Mouse (Mus musculus) CH12.LX (cell line): ENCODE measurements at regions not wholly inside any gene's neighbourhood (a gene's known extent, or its start where the extent isn't known, plus 50 kb on each side); places are given as distances from the start of the nearest gene placed in this dataset.

ENCODE experiments used
- DNase-seq: peaks from one replicate; pipeline ENCODE4 v3.0.0-alpha.2; 2013; ENCODE audit errors: extremely low read depth
- H3K27ac ChIP-seq: 2 replicates; pipeline ENCODE4 v1.5.1; 2012; ENCODE audit warnings: low read depth, mild to moderate bottlenecking, control low read depth, moderate library complexity; ENCODE audit not compliant: insufficient read depth
- H3K27me3 ChIP-seq: replicated peaks from 2 replicates; pipeline ENCODE3; 2012; ENCODE audit warnings: inconsistent platforms
- H3K36me3 ChIP-seq, 2 experiments: replicated peaks in 1 of 2; 2 replicates each; pipeline versions ENCODE3 to v1.6.1; 2012; ENCODE audit warnings: inconsistent platforms in 1 of 2, low read length in 1 of 2, mild to moderate bottlenecking in 1 of 2, mixed read lengths in 1 of 2, moderate library complexity in 1 of 2; ENCODE audit not compliant: control insufficient read depth in 1 of 2, insufficient read depth in 1 of 2
- H3K4me1 ChIP-seq, 2 experiments: 2 replicates each; pipeline ENCODE4 v1.6.1; 2012; ENCODE audit warnings: inconsistent platforms in 1 of 2, moderate library complexity in 1 of 2; ENCODE audit not compliant: insufficient read depth in 2 of 2, control insufficient read depth in 1 of 2
- H3K4me2 ChIP-seq: 2 replicates; pipeline ENCODE4 v1.6.1; 2012; ENCODE audit warnings: low read depth, mild to moderate bottlenecking, control low read depth; ENCODE audit not compliant: poor library complexity, insufficient read depth, severe bottlenecking
- H3K4me3 ChIP-seq, 3 experiments: fragments of 150-350 bp in 1 of 3; sonication (generic) in 1 of 3; replicated peaks in 1 of 3; 2 replicates each; pipeline versions ENCODE3 to v1.5.1; 2011 to 2012; ENCODE audit warnings: low read depth in 2 of 3, low read length in 2 of 3, mild to moderate bottlenecking in 2 of 3, moderate library complexity in 2 of 3, control low read depth in 1 of 3, improper control_type of control experiment in 1 of 3, inconsistent platforms in 1 of 3, mixed read lengths in 1 of 3; ENCODE audit not compliant: poor library complexity in 1 of 3
- H3K79me2 ChIP-seq: replicated peaks from 2 replicates; pipeline ENCODE4 v1.6.1; 2012; ENCODE audit warnings: mild to moderate bottlenecking, moderate library complexity; ENCODE audit not compliant: control insufficient read depth, poor library complexity, insufficient read depth, severe bottlenecking; ENCODE audit errors: extremely low read depth
- H3K9ac ChIP-seq: 2 replicates; pipeline ENCODE4 v1.6.1; 2012; ENCODE audit warnings: low read depth, mild to moderate bottlenecking, control low read depth, moderate library complexity; ENCODE audit not compliant: insufficient read depth
- H3K9me3 ChIP-seq: replicated peaks from 2 replicates; pipeline ENCODE3; 2012; ENCODE audit warnings: low read length, inconsistent platforms, mixed read lengths
- BHLHE40 ChIP-seq: IDR thresholded peaks from 2 replicates; pipeline ENCODE4 v1.6.1; 2011; ENCODE audit warnings: mild to moderate bottlenecking, low read depth, low read length, improper control_type of control experiment
- CHD1 ChIP-seq: IDR thresholded peaks from 2 replicates; pipeline ENCODE4 v1.6.1; 2012; ENCODE audit warnings: low read depth, low read length, improper control_type of control experiment, inconsistent platforms
- ELF1 ChIP-seq: IDR thresholded peaks from 2 replicates; pipeline ENCODE4 v1.6.1; 2014; ENCODE audit warnings: low read depth, mild to moderate bottlenecking, inconsistent platforms, low read length, improper control_type of control experiment
- EP300 ChIP-seq: IDR thresholded peaks from 2 replicates; pipeline ENCODE4 v1.6.1; 2011; ENCODE audit warnings: low read length, improper control_type of control experiment
- IRF4 ChIP-seq: IDR thresholded peaks from 2 replicates; pipeline ENCODE4 v1.6.1; 2014; ENCODE audit warnings: low read depth, mild to moderate bottlenecking, inconsistent platforms, low read length, improper control_type of control experiment
- JUND ChIP-seq: conservative IDR thresholded peaks from 2 replicates; pipeline ENCODE4 v1.6.1; 2011; ENCODE audit warnings: low read depth, low read length, improper control_type of control experiment
- MAFK ChIP-seq: IDR thresholded peaks from 2 replicates; pipeline ENCODE4 v1.6.1; 2011; ENCODE audit warnings: low read length, improper control_type of control experiment; ENCODE audit not compliant: insufficient replicate concordance
- MAZ ChIP-seq: IDR thresholded peaks from 2 replicates; pipeline ENCODE4 v1.6.1; 2012; ENCODE audit warnings: low read depth, mild to moderate bottlenecking, inconsistent platforms, low read length, improper control_type of control experiment, moderate library complexity
- POLR2A ChIP-seq: IDR thresholded peaks from 2 replicates; pipeline ENCODE4 v1.6.1; 2011; ENCODE audit warnings: low read depth, mild to moderate bottlenecking, improper control_type of control experiment, low read length
- POLR2AphosphoS2 ChIP-seq: IDR thresholded peaks from 2 replicates; pipeline ENCODE4 v1.6.1; 2011; ENCODE audit warnings: low read depth, low read length, improper control_type of control experiment
- RAD21 ChIP-seq: IDR thresholded peaks from 2 replicates; pipeline ENCODE4 v1.6.1; 2011; ENCODE audit warnings: low read depth, mild to moderate bottlenecking, low read length, improper control_type of control experiment, moderate library complexity
- RCOR1 ChIP-seq: conservative IDR thresholded peaks from 2 replicates; pipeline ENCODE4 v1.6.1; 2012; ENCODE audit warnings: low read depth, mild to moderate bottlenecking, inconsistent platforms, low read length, improper control_type of control experiment
- SIN3A ChIP-seq: IDR thresholded peaks from 2 replicates; pipeline ENCODE4 v1.6.1; 2012; ENCODE audit warnings: low read length, improper control_type of control experiment, inconsistent platforms
- SMC3 ChIP-seq: IDR thresholded peaks from 2 replicates; pipeline ENCODE4 v1.6.1; 2011; ENCODE audit warnings: low read depth, low read length, improper control_type of control experiment
- TBP ChIP-seq: conservative IDR thresholded peaks from 2 replicates; pipeline ENCODE4 v1.6.1; 2011; ENCODE audit warnings: low read depth, low read length, improper control_type of control experiment
- USF2 ChIP-seq: conservative IDR thresholded peaks from 2 replicates; pipeline ENCODE4 v1.6.1; 2011; ENCODE audit warnings: low read depth, low read length, improper control_type of control experiment
- ZC3H11A ChIP-seq: IDR thresholded peaks from 2 replicates; pipeline ENCODE4 v1.6.1; 2012; ENCODE audit warnings: low read depth, mild to moderate bottlenecking, inconsistent platforms, low read length, improper control_type of control experiment
- ZKSCAN1 ChIP-seq: IDR thresholded peaks from 2 replicates; pipeline ENCODE4 v1.6.1; 2012; ENCODE audit warnings: low read depth, inconsistent platforms, low read length, improper control_type of control experiment, borderline replicate concordance
- ZMIZ1 ChIP-seq: IDR thresholded peaks from 2 replicates; pipeline ENCODE4 v1.6.1; 2012; ENCODE audit warnings: low read depth, mild to moderate bottlenecking, inconsistent platforms, low read length, improper control_type of control experiment
- ZNF384 ChIP-seq: IDR thresholded peaks from 2 replicates; pipeline ENCODE4 v1.6.1; 2012; ENCODE audit warnings: low read depth, low read length, improper control_type of control experiment, inconsistent platforms
- dilution Hi-C: fragments of 300-500 bp; cut with MboI; formaldehyde crosslinking; loops from 2 replicates; pipeline ENCODE4 v1.14.3; 2020; ENCODE audit warnings: low sequenced_read_pairs; ENCODE audit not compliant: extremely low pct_unique_long_range_greater_than_20kb, extremely low pct_ligation_motif_present
- in situ Hi-C: fragments of 300-500 bp; cut with MboI; formaldehyde crosslinking; loops from 3 replicates; pipeline ENCODE4 v1.14.3; 2019; ENCODE audit warnings: low sequenced_read_pairs, low pct_ligation_motif_present, low pct_unique_long_range_greater_than_20kb, mixed read lengths

- Histone ChIP-seq H3K9ac (no peak overlapping the region), H3K79me2 (no peaks in the 10 kb centered on the region), H3K9me3 (no peaks in the 10 kb centered on the region), H3K36me3 (no peaks in the 10 kb centered on the region), H3K4me3 (no peak overlapping the region), H3K27me3 (peaks cover 82% of the 10 kb centered on the region), H3K4me2 (no peak overlapping the region), H3K4me1 (no peaks in the 10 kb centered on the region), H3K27ac (no peak overlapping the region)
- TF ChIP-seq BHLHE40, result no peak
- TF ChIP-seq RAD21, result no peak
- TF ChIP-seq RCOR1, result no peak
- no peak for TF ChIP-seq POLR2AphosphoS2
- TF ChIP-seq JUND, result no peak
- TF ChIP-seq SIN3A, result no peak
- TF ChIP-seq ZC3H11A, result no peak
- no peak for TF ChIP-seq IRF4
- no peak for TF ChIP-seq TBP
- TF ChIP-seq CHD1, result no peak
- TF ChIP-seq MAZ, result no peak
- TF ChIP-seq ZKSCAN1, result no peak
- TF ChIP-seq ELF1, result no peak
- no peak for TF ChIP-seq USF2
- TF ChIP-seq MAFK, result no peak
- in situ Hi-C loops (no loop called here), dilution Hi-C loops (no loop called here)
- DNase-seq, result no peak
Observed at GRCm38 (mm10) chr7:137840520-137840919, 403.1 kb downstream of the Glrx3 start.

GRCm38 (mm10) chr7:137841044-137841443 is 403.6 kb downstream of the Glrx3 start:
- dilution Hi-C loops (no loop called here), in situ Hi-C loops (no loop called here)
- peaks cover 81% of the 10 kb centered on the region for H3K27me3 ChIP-seq

More at GRCm38 (mm10) chr7:137841044-137841443, 403.6 kb downstream of the Glrx3 start:
- H3K9me3 ChIP-seq, result no peaks in the 10 kb centered on the region
- no peak for DNase-seq
- no peaks in the 10 kb centered on the region for H3K79me2 ChIP-seq
- no peaks in the 10 kb centered on the region for H3K36me3 ChIP-seq
- H3K4me1 ChIP-seq, result no peaks in the 10 kb centered on the region
- no peak overlapping the region for H3K4me3 ChIP-seq
- no peak for TF ChIP-seq POLR2AphosphoS2
- no peak for TF ChIP-seq ELF1
- TF ChIP-seq RCOR1, result no peak
- TF ChIP-seq SMC3, result no peak
- TF ChIP-seq ZC3H11A, result no peak
- TF ChIP-seq SIN3A, result no peak
- no peak for TF ChIP-seq JUND
- TF ChIP-seq ZMIZ1, result no peak
- TF ChIP-seq USF2, result no peak
- TF ChIP-seq ZNF384, result no peak
- TF ChIP-seq POLR2A, result no peak
- TF ChIP-seq EP300, result no peak
- no peak for TF ChIP-seq TBP
- H3K27ac ChIP-seq, result no peak overlapping the region
- no peak overlapping the region for H3K4me2 ChIP-seq
- H3K9ac ChIP-seq, result no peak overlapping the region
